Mouse (Mus musculus): ENCODE measurements at regions not wholly inside any gene's neighbourhood (a gene's known extent, or its start where the extent isn't known, plus 50 kb on each side); places are given as distances from the start of the nearest gene placed in this dataset.

DNA sequence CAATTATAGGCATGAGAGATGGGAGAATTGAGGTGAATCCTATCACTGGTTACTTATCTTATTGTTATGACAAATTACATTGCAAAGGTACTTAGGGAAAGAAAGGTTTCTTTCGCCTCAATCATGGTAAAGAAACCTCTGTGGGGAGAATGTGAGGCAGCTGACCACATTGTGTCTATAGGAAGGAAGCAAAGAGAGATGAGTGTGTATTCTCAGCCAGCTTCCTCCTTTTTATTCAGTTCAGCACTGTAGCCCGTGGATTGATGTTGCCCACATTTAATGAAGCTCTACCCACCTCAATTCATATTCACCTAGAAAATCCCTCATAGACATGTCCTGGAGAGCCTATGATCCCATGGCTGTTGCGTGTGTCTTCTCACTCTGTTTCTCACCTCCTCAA is 406.2 kb downstream of the Atp6ap1l start:
- DNase-seq (ENCODE audit: low read depth, low spot score) = no peak
- WGBS = 87% methylated on average over 3 of the region's 3 CpGs

GRCm38 (mm10) chr13:90497573-90497972 is 407.6 kb downstream of the Atp6ap1l start:
- DNase-seq (ENCODE audit: low read depth, low spot score) = no peak
- 35% methylated on average over 2 of the region's 2 CpGs for WGBS

- DNase-seq (ENCODE audit: low read depth, low spot score) = no peak
- 56% methylated on average over 1 of the region's 1 CpGs for WGBS
These were observed 404.3 kb upstream of the Xrcc4 start for GRCm38 (mm10) chr13:90493696-90494095.

GRCm38 (mm10) chr13:90490991-90491951 is 401.9 kb upstream of the Xrcc4 start:
- 46% methylated on average over 8 of the region's 8 CpGs for WGBS
- no peak for DNase-seq (ENCODE audit: low read depth, low spot score)

DNA sequence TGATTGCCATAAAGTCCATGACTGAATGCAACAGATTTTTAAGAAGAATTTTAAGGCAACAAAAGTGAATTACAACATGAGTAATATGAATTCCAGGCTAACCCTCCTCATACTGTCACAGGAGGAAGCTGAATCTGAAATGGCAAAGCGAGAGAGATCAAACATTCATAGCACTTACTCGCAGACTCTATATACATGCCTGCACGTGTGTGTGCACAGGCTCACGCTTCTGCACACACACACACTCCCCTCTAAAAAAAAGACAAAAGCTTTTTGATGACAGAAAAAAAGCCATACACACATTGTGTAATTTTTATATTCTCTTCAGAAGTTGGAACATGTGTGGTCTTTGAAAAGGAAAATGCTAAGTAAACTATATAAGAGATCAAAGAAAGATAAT is 391.1 kb upstream of the Xrcc4 start:
- WGBS = 40% methylated on average over 4 of the region's 4 CpGs
- DNase-seq (ENCODE audit: low read depth, low spot score) = no peak

GRCm38 (mm10) chr13:90476880-90477279 is 387.5 kb upstream of the Xrcc4 start:
- WGBS = 72% methylated on average over 2 of the region's 2 CpGs

DNA sequence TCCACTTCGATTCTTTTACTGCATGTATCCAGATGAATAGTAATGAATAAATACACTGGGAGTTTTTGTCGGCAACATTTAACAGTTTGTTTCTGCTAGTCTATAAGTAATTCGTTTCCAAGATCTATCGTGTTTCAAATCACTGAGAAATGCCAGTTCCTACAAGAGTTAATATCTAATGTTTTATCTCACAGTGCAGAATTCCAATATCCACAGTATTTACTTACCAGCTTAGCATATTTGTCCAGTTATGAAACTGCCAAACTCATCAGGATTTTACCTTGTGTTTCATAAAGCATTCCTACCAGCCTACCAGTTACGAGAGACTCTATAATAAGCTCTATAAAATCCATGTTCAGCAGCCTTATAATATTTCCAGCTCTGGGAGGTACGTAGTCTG is 385.1 kb upstream of the Xrcc4 start:
- 59% methylated on average over 6 of the region's 6 CpGs for WGBS
- DNase-seq (ENCODE audit: low read depth, low spot score) = no peak

More at GRCm38 (mm10) chr13:90476880-90477279, 387.5 kb upstream of the Xrcc4 start:
- DNase-seq (ENCODE audit: low read depth, low spot score) = no peak

DNA sequence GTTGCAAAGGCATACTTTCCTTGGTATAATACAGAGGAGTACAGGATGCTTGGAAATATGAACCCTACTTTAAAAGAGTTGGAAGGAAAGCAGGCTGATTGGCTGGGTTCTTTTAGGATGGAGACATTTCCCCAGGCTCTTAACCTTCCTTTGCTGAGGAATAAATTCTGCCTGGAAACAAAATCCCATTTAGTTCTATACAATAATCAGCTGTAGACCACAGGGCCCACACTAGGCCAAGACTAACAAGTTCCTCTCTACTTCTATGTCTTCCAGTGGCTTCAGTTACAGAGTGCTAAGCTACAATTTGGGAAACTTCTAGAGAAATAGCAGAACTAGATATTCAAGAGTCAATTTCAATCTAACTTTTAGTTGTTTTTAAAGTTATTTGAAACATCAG is 384.6 kb upstream of the Xrcc4 start:
- no peak for DNase-seq (ENCODE audit: low read depth, low spot score)

- no peak for DNase-seq (ENCODE audit: low read depth, low spot score)
- 84% methylated on average over 8 of the region's 8 CpGs for WGBS
These were observed 383.8 kb upstream of the Xrcc4 start for GRCm38 (mm10) chr13:90473041-90473825.

- WGBS = 90% methylated on average over 5 of the region's 5 CpGs
- DNase-seq (ENCODE audit: low read depth, low spot score) = no peak
These were observed 376.7 kb upstream of the Xrcc4 start for GRCm38 (mm10) chr13:90466096-90466495.

DNA sequence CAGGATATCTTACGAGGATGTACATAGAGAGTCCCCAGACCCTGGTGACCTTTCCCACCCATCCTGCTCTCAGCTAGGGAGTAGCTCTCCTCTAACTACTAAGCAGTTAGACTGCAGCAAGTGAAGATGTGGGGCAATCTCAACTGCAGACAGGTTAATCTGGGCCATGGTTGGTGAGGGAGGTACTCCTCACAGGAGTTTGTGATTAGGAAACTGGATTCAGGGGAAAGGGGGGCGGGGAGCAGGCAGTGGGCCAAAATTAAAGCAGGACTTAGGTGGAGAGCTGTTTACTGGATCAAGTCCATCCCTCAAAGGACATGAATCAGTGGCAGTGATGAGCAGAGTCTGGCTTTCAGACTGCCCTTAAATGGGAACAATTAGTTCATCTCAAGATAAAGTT is 374.6 kb upstream of the Xrcc4 start:
- DNase-seq (ENCODE audit: low read depth, low spot score) = no peak
- 47% methylated on average over 2 of the region's 2 CpGs for WGBS

DNA sequence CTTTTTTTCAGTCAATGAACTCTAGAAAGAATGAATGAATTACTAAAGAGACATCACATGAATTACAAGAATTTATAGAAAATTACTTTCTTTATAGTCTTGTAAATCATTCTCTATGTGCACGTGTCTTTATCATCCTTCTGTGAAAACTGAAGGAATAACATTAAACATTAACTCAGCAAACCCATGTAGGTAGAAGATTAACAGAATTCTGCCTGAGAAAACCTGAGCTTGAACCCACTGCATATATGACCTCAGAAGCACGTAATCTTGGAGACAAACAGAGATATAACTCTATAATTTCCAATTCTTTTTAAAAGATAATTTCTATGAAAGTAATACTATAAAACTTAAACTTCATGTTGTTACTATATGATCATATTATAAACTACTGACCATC is 374.0 kb upstream of the Xrcc4 start:
- 24% methylated on average over 2 of the region's 2 CpGs for WGBS
- DNase-seq (ENCODE audit: low read depth, low spot score) = peak; percentile 8

GRCm38 (mm10) chr13:90454631-90455030 is 365.2 kb upstream of the Xrcc4 start:
- no peak for DNase-seq (ENCODE audit: low read depth, low spot score)

GRCm38 (mm10) chr13:90426901-90427300 is 337.5 kb upstream of the Xrcc4 start:
- no peak for DNase-seq (ENCODE audit: low read depth, low spot score)
- 74% methylated on average over 3 of the region's 3 CpGs for WGBS

GRCm38 (mm10) chr13:90425379-90425778 is 336.0 kb upstream of the Xrcc4 start:
- DNase-seq (ENCODE audit: low read depth, low spot score) = no peak
- 76% methylated on average over 1 of the region's 1 CpGs for WGBS

GRCm38 (mm10) chr13:90424541-90424940 is 335.1 kb upstream of the Xrcc4 start:
- DNase-seq (ENCODE audit: low read depth, low spot score) = no peak
- WGBS = 57% methylated on average over 5 of the region's 5 CpGs

DNA sequence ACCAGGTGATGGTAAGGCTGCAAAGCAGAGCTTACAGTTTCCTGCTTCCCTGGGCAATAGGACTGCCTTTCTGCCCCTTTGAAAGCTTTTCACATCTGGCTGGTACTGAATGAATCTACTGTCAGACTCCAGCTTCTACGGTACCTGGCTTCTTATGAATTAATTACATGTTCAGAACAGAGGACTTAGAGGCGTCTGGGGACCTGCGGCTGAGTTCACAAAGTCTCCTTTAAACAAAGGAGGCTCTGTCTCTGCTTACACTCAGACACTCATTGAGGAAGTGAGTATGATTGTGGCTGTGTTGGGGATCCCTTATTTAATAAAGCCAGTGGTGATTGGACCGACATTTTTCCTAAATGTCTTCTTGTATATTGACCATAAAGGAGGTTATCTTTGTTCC is 331.6 kb upstream of the Xrcc4 start:
- DNase-seq (ENCODE audit: low read depth, low spot score) = no peak
- 24% methylated on average over 4 of the region's 4 CpGs for WGBS

DNA sequence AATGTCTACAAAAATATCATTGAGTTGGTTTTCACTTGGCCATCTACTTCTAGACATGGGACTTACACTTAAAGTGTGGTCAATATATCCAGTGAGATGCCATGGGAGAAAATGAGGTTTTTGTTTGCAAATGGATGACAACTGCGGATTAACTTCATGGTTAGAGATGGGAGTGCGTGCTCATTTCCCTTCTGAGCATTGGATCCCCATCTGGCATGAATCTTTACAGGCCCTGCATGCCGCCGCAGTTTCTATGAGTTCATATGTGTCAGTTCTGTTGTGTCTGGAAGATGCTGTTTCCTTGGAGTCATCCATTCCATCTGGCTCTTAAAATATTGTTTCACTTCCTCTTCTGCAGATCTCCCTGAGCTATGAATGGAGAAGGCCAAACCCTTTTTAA is 315.0 kb upstream of the Xrcc4 start:
- WGBS = 92% methylated on average over 4 of the region's 4 CpGs
- DNase-seq (ENCODE audit: low read depth, low spot score) = no peak

DNA sequence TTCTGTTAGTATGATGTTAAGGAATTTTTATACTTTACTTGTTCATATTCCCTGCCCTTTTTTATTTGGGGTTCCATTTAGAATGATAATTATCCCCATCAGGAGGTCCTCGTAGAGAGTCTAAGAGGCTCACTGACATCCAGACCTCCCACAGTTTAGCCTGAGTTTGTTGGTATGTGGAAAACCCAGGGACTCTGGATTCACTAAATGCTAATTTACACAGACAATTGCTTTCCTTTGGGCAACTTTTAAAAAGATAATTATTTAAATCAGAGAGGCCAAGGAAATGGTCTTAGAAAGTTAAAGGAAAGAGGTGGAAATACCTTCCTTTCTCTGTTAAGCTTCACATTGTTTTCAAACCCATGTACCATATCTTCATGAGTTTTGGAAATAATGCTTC is 312.7 kb upstream of the Xrcc4 start:
- no peak for DNase-seq (ENCODE audit: low read depth, low spot score)

GRCm38 (mm10) chr13:90401496-90401895 is 312.1 kb upstream of the Xrcc4 start:
- WGBS = 67% methylated on average over 1 of the region's 1 CpGs
- DNase-seq (ENCODE audit: low read depth, low spot score) = no peak

More for the DNA sequence above, 312.7 kb upstream of the Xrcc4 start:
- WGBS = 68% methylated on average over 1 of the region's 1 CpGs

All from large intestine, adult 2 months (tissue).